ENCODE assay signal across 8 mouse cellular contexts in the genomic region with DNA sequence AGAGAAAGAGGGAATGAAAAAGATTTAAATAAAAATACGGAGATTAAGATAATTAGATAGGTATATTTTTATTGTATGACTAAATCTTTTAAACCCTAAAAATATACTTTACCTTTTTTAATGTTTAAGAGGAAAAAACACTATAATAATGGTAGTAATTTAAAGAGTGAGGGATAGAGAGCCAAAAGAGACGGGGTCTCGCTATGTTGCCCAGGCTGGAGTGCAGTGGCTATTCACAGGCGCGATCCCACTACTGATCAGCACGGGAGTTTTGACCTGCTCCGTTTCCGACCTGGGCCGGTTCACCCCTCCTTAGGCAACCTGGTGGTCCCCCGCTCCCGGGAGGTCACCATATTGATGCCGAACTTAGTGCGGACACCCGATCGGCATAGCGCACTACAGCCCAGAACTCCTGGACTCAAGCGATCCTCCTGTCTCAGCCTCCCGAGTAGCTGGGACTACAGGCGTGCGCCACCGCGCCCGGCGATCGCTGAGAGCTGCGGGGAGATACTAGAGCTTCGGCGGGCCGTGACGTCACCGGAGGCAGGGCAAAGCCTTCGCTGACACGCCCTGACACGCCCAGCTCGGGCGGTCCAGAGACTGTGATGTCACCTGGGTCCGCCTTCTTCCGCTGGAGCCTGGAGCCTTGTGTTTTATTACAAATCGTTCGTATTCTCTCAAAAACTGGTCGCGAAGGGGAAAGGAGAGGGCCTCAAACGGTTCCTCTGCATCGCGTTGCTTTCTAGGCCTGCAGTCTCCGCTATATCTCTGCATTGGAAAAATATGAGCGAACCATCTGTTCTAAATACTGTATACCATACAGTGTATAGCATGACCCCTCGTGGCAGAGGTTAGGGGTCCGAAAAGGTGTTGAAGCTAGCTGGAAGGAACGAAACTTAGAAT. TPM values are rescaled to one million over a fixed set of nuclear protein-coding genes. Genes with fewer than 3 reads are reported as not detected.
A peak's percentile ranks its signal among the peaks of the same experiment; 100 is the strongest.
DNase-seq lines count a peak whose midpoint lies in the region; ATAC-seq lines count a peak whose summit lies in the region.
"Not testable (repeated sequence)": the region's sequence is repeated elsewhere in the genome, so short reads cannot be mapped to it uniquely, and the experiment has no call there.

No protein-coding gene starts in this region.

- H3K9ac ChIP-seq in forebrain, embryonic 11.5 days (ENCODE audit: low read length) = peak overlapping the region; percentile 71
- H3K9ac ChIP-seq in heart, embryonic 16.5 days (ENCODE audit: low read length) = peak overlapping the region; percentile 83
- H3K9ac ChIP-seq in liver, embryonic 15.5 days = peak overlapping the region; percentile 81
- H3K9ac ChIP-seq in neural tube, embryonic 12.5 days = peak overlapping the region; percentile 56

- H3K27ac ChIP-seq in forebrain, embryonic 11.5 days (ENCODE audit: low read depth, low read length) = peak overlapping the region; percentile 80; the same call in 1 of the 2 replicates
- H3K27ac ChIP-seq in heart, embryonic 16.5 days (ENCODE audit: low read length) = peak overlapping the region; percentile 97
- peak overlapping the region; percentile 98 for H3K27ac ChIP-seq in liver, embryonic 15.5 days (replicated peaks)
- H3K27ac ChIP-seq in neural tube, embryonic 12.5 days = peak overlapping the region; percentile 39; the same call in 1 of the 2 replicates

- peak overlapping the region; percentile 52 for H3K4me3 ChIP-seq in forebrain, embryonic 11.5 days (ENCODE audit: low read depth, low read length)
- peak overlapping the region; percentile 72 for H3K4me3 ChIP-seq in heart, embryonic 16.5 days (ENCODE audit: low read length)
- peak overlapping the region; percentile 70 for H3K4me3 ChIP-seq in liver, embryonic 15.5 days (replicated peaks)
- peak overlapping the region; percentile 40 for H3K4me3 ChIP-seq in neural tube, embryonic 12.5 days

- H3K4me1 ChIP-seq in forebrain, embryonic 11.5 days (replicated peaks; ENCODE audit: control insufficient read depth, insufficient read depth, low read length) = not testable (repeated sequence)
- H3K4me1 ChIP-seq in heart, embryonic 16.5 days (ENCODE audit: control insufficient read depth, insufficient read depth, low read length) = peaks cover 20% of the 10 kb centered on the region
- peaks cover 44% of the 10 kb centered on the region for H3K4me1 ChIP-seq in liver, embryonic 15.5 days (replicated peaks)
- peaks cover 11% of the 10 kb centered on the region; the same call in 1 of the 2 replicates for H3K4me1 ChIP-seq in neural tube, embryonic 12.5 days

- DNase-seq in CD8-positive naive resting alpha-beta T cell, adult 2 months (ENCODE audit: low read depth in 2 of 2, low spot score in 2 of 2) = peak; percentile 100
- peak; percentile 94 for DNase-seq in c-Kit-positive CD71-negative TER-119-negative erythroid progenitor cells, embryonic 14.5 days (ENCODE audit: low read depth)
- peak; percentile 100 for DNase-seq in forebrain, embryonic 11.5 days (ENCODE audit: low spot score)
- peak; percentile 99 for DNase-seq in kidney, postnatal 36 days
- peak; percentile 94 for DNase-seq in telencephalon, adult 2 months (ENCODE audit: low read depth, low spot score)

- H3K9me3 ChIP-seq in forebrain, embryonic 11.5 days (ENCODE audit: control insufficient read depth, low read length); heart, embryonic 16.5 days (replicated peaks; ENCODE audit: control insufficient read depth, low read length); liver, embryonic 15.5 days (replicated peaks); neural tube, embryonic 12.5 days: not testable (repeated sequence)

- peak overlapping the region; percentile 79 for H3K4me2 ChIP-seq in forebrain, embryonic 11.5 days (ENCODE audit: low read depth, low read length, severe bottlenecking)
- H3K4me2 ChIP-seq in heart, embryonic 16.5 days (ENCODE audit: low read depth, low read length) = peak overlapping the region; percentile 89
- peak overlapping the region; percentile 86 for H3K4me2 ChIP-seq in liver, embryonic 15.5 days
- H3K4me2 ChIP-seq in neural tube, embryonic 12.5 days (replicated peaks) = peak overlapping the region; percentile 67

- not testable (repeated sequence) for H3K27me3 ChIP-seq in forebrain, embryonic 11.5 days (ENCODE audit: control insufficient read depth, insufficient read depth, low read length); heart, embryonic 16.5 days (ENCODE audit: control insufficient read depth, insufficient read depth, low read length); liver, embryonic 15.5 days; neural tube, embryonic 12.5 days (replicated peaks)

- under 1% methylated on average over 39 of the region's 50 CpGs for WGBS in forebrain, embryonic 11.5 days
- WGBS in heart, embryonic 16.5 days = under 1% methylated on average over 39 of the region's 50 CpGs
- under 1% methylated on average over 42 of the region's 50 CpGs for WGBS in liver, embryonic 15.5 days (ENCODE audit: insufficient replicate concordance)
- WGBS in neural tube, embryonic 12.5 days = under 1% methylated on average over 40 of the region's 50 CpGs

- H3K36me3 ChIP-seq in forebrain, embryonic 11.5 days (ENCODE audit: control insufficient read depth, insufficient read depth, low read length); heart, embryonic 16.5 days (ENCODE audit: control insufficient read depth, insufficient read depth); liver, embryonic 15.5 days (replicated peaks); neural tube, embryonic 12.5 days: not testable (repeated sequence)

- peak; percentile 95 for ATAC-seq in forebrain, embryonic 11.5 days (replicated peaks; ENCODE audit: low FRiP score)
- peak; percentile 93 for ATAC-seq in heart, embryonic 16.5 days (replicated peaks; ENCODE audit: extremely low read depth, insufficient read depth, low FRiP score)
- ATAC-seq in liver, embryonic 15.5 days (ENCODE audit: insufficient read depth) = peak; percentile 90
- ATAC-seq in neural tube, embryonic 12.5 days (ENCODE audit: low FRiP score, low read depth) = peak; percentile 94

RNA-seq across cellular contexts. Expression of gene Nemf, which starts 4.3 kb away (rescaled TPM):
- polyA plus RNA-seq in forebrain, embryonic 11.5 days (2014; fragmentation: Nextera tagmentation; extraction: Ambion mirVana) = 92.2 and 98.0 TPM in 2 replicates
- 62.6 and 68.5 TPM in 2 replicates for polyA plus RNA-seq in heart, embryonic 16.5 days (2015; fragmentation: Nextera tagmentation; extraction: Ambion mirVana)
- polyA plus RNA-seq in liver, embryonic 15.5 days (2015; fragmentation: Nextera tagmentation; extraction: Ambion mirVana) = 33.1 and 35.3 TPM in 2 replicates
- 89.2 and 96.3 TPM in 2 replicates for polyA plus RNA-seq in neural tube, embryonic 12.5 days (2016; fragmentation: Nextera tagmentation; extraction: Ambion mirVana)

RNA-seq across cellular contexts. Expression of gene Arf6, which starts 10.7 kb away (rescaled TPM):
- 48.7 and 59.7 TPM in 2 replicates for polyA plus RNA-seq in forebrain, embryonic 11.5 days (2014; fragmentation: Nextera tagmentation; extraction: Ambion mirVana)
- 31.1 and 32.3 TPM in 2 replicates for polyA plus RNA-seq in heart, embryonic 16.5 days (2015; fragmentation: Nextera tagmentation; extraction: Ambion mirVana)
- 33.0 and 33.3 TPM in 2 replicates for polyA plus RNA-seq in liver, embryonic 15.5 days (2015; fragmentation: Nextera tagmentation; extraction: Ambion mirVana)
- polyA plus RNA-seq in neural tube, embryonic 12.5 days (2016; fragmentation: Nextera tagmentation; extraction: Ambion mirVana) = 57.6 and 60.3 TPM in 2 replicates

RNA-seq across cellular contexts. Expression of gene Gm9887, which starts 11.0 kb away (rescaled TPM):
- polyA plus RNA-seq in forebrain, embryonic 11.5 days (2014; fragmentation: Nextera tagmentation; extraction: Ambion mirVana) = 0.80 and 2.3 TPM in 2 replicates
- 1.5 and 1.7 TPM in 2 replicates for polyA plus RNA-seq in heart, embryonic 16.5 days (2015; fragmentation: Nextera tagmentation; extraction: Ambion mirVana)
- polyA plus RNA-seq in liver, embryonic 15.5 days (2015; fragmentation: Nextera tagmentation; extraction: Ambion mirVana) = 0.56 and 1.2 TPM in 2 replicates
- 2.0 and 2.4 TPM in 2 replicates for polyA plus RNA-seq in neural tube, embryonic 12.5 days (2016; fragmentation: Nextera tagmentation; extraction: Ambion mirVana)

Comparison
In these comparisons a context has a peak if more than half of its experiments do, and no peak if none do; other contexts are left out.
1. Peak in every context shown above with its lines: DNase-seq, ATAC-seq, H3K4me3 ChIP-seq and H3K27ac ChIP-seq.
2. H3K27ac ChIP-seq: peak in every context shown above with its lines; median percentile 98 in liver, embryonic 15.5 days; 97 in heart, embryonic 16.5 days; 80 in forebrain, embryonic 11.5 days; 39 in neural tube, embryonic 12.5 days.